Mouse (Mus musculus) CH12.LX (cell line): ENCODE data around the gene Wdr26. TPM values are rescaled to one million over a fixed set of nuclear protein-coding genes. Genes with fewer than 3 reads are reported as not detected.

Experiments
- DNase-seq: peaks from one replicate; pipeline ENCODE4 v3.0.0-alpha.2; 2013; ENCODE audit errors: extremely low read depth
- H3K27ac ChIP-seq: 2 replicates; pipeline ENCODE4 v1.5.1; 2012; ENCODE audit warnings: low read depth, mild to moderate bottlenecking, control low read depth, moderate library complexity; ENCODE audit not compliant: insufficient read depth
- H3K27me3 ChIP-seq: replicated peaks from 2 replicates; pipeline ENCODE3; 2012; ENCODE audit warnings: inconsistent platforms
- H3K36me3 ChIP-seq, 2 experiments: replicated peaks in 1 of 2; 2 replicates each; pipeline versions ENCODE3 to v1.6.1; 2012; ENCODE audit warnings: inconsistent platforms in 1 of 2, low read length in 1 of 2, mild to moderate bottlenecking in 1 of 2, mixed read lengths in 1 of 2, moderate library complexity in 1 of 2; ENCODE audit not compliant: control insufficient read depth in 1 of 2, insufficient read depth in 1 of 2
- H3K4me1 ChIP-seq, 2 experiments: 2 replicates each; pipeline ENCODE4 v1.6.1; 2012; ENCODE audit warnings: inconsistent platforms in 1 of 2, moderate library complexity in 1 of 2; ENCODE audit not compliant: insufficient read depth in 2 of 2, control insufficient read depth in 1 of 2
- H3K4me2 ChIP-seq: 2 replicates; pipeline ENCODE4 v1.6.1; 2012; ENCODE audit warnings: low read depth, mild to moderate bottlenecking, control low read depth; ENCODE audit not compliant: poor library complexity, insufficient read depth, severe bottlenecking
- H3K4me3 ChIP-seq, 3 experiments: fragments of 150-350 bp in 1 of 3; sonication (generic) in 1 of 3; replicated peaks in 1 of 3; 2 replicates each; pipeline versions ENCODE3 to v1.5.1; 2011 to 2012; ENCODE audit warnings: low read depth in 2 of 3, low read length in 2 of 3, mild to moderate bottlenecking in 2 of 3, moderate library complexity in 2 of 3, control low read depth in 1 of 3, improper control_type of control experiment in 1 of 3, inconsistent platforms in 1 of 3, mixed read lengths in 1 of 3; ENCODE audit not compliant: poor library complexity in 1 of 3
- H3K79me2 ChIP-seq: replicated peaks from 2 replicates; pipeline ENCODE4 v1.6.1; 2012; ENCODE audit warnings: mild to moderate bottlenecking, moderate library complexity; ENCODE audit not compliant: control insufficient read depth, poor library complexity, insufficient read depth, severe bottlenecking; ENCODE audit errors: extremely low read depth
- H3K9ac ChIP-seq: 2 replicates; pipeline ENCODE4 v1.6.1; 2012; ENCODE audit warnings: low read depth, mild to moderate bottlenecking, control low read depth, moderate library complexity; ENCODE audit not compliant: insufficient read depth
- H3K9me3 ChIP-seq: replicated peaks from 2 replicates; pipeline ENCODE3; 2012; ENCODE audit warnings: low read length, inconsistent platforms, mixed read lengths
- BHLHE40 ChIP-seq: IDR thresholded peaks from 2 replicates; pipeline ENCODE4 v1.6.1; 2011; ENCODE audit warnings: mild to moderate bottlenecking, low read depth, low read length, improper control_type of control experiment
- CHD1 ChIP-seq: IDR thresholded peaks from 2 replicates; pipeline ENCODE4 v1.6.1; 2012; ENCODE audit warnings: low read depth, low read length, improper control_type of control experiment, inconsistent platforms
- CHD2 ChIP-seq: IDR thresholded peaks from 2 replicates; pipeline ENCODE4 v1.6.1; 2011; ENCODE audit warnings: low read length, improper control_type of control experiment
- CTCF ChIP-seq, 2 experiments: IDR thresholded peaks in 1 of 2; conservative IDR thresholded peaks in 1 of 2; 2 replicates each; pipeline ENCODE4 v1.5.1; 2011 to 2012; ENCODE audit warnings: low read depth in 2 of 2, low read length in 2 of 2, improper control_type of control experiment in 1 of 2, inconsistent platforms in 1 of 2, mild to moderate bottlenecking in 1 of 2, moderate library complexity in 1 of 2
- ELF1 ChIP-seq: IDR thresholded peaks from 2 replicates; pipeline ENCODE4 v1.6.1; 2014; ENCODE audit warnings: low read depth, mild to moderate bottlenecking, inconsistent platforms, low read length, improper control_type of control experiment
- ETS1 ChIP-seq: conservative IDR thresholded peaks from 2 replicates; pipeline ENCODE4 v1.6.1; 2012; ENCODE audit warnings: low read depth, mild to moderate bottlenecking, inconsistent platforms, low read length, improper control_type of control experiment, moderate library complexity
- IRF4 ChIP-seq: IDR thresholded peaks from 2 replicates; pipeline ENCODE4 v1.6.1; 2014; ENCODE audit warnings: low read depth, mild to moderate bottlenecking, inconsistent platforms, low read length, improper control_type of control experiment
- JUN ChIP-seq: IDR thresholded peaks from 2 replicates; pipeline ENCODE4 v1.6.1; 2011; ENCODE audit warnings: low read depth, mild to moderate bottlenecking, low read length, improper control_type of control experiment, moderate library complexity; ENCODE audit not compliant: insufficient read depth
- JUND ChIP-seq: conservative IDR thresholded peaks from 2 replicates; pipeline ENCODE4 v1.6.1; 2011; ENCODE audit warnings: low read depth, low read length, improper control_type of control experiment
- MAZ ChIP-seq: IDR thresholded peaks from 2 replicates; pipeline ENCODE4 v1.6.1; 2012; ENCODE audit warnings: low read depth, mild to moderate bottlenecking, inconsistent platforms, low read length, improper control_type of control experiment, moderate library complexity
- MEF2A ChIP-seq: IDR thresholded peaks from 2 replicates; pipeline ENCODE4 v1.6.1; 2014; ENCODE audit warnings: low read depth, mild to moderate bottlenecking, inconsistent platforms, low read length, improper control_type of control experiment, borderline replicate concordance
- MYC ChIP-seq: IDR thresholded peaks from 2 replicates; pipeline ENCODE4 v1.6.1; 2011; ENCODE audit warnings: low read depth, mild to moderate bottlenecking, improper control_type of control experiment, low read length
- NELFE ChIP-seq: IDR thresholded peaks from 2 replicates; pipeline ENCODE4 v1.6.1; 2011; ENCODE audit warnings: low read depth, low read length, improper control_type of control experiment
- NRF1 ChIP-seq: IDR thresholded peaks from 2 replicates; pipeline ENCODE4 v1.6.1; 2014; ENCODE audit warnings: low read depth, mild to moderate bottlenecking, inconsistent platforms, low read length, improper control_type of control experiment, moderate library complexity
- POLR2A ChIP-seq: IDR thresholded peaks from 2 replicates; pipeline ENCODE4 v1.6.1; 2011; ENCODE audit warnings: low read depth, mild to moderate bottlenecking, improper control_type of control experiment, low read length
- POLR2AphosphoS2 ChIP-seq: IDR thresholded peaks from 2 replicates; pipeline ENCODE4 v1.6.1; 2011; ENCODE audit warnings: low read depth, low read length, improper control_type of control experiment
- RAD21 ChIP-seq: IDR thresholded peaks from 2 replicates; pipeline ENCODE4 v1.6.1; 2011; ENCODE audit warnings: low read depth, mild to moderate bottlenecking, low read length, improper control_type of control experiment, moderate library complexity
- RCOR1 ChIP-seq: conservative IDR thresholded peaks from 2 replicates; pipeline ENCODE4 v1.6.1; 2012; ENCODE audit warnings: low read depth, mild to moderate bottlenecking, inconsistent platforms, low read length, improper control_type of control experiment
- SIN3A ChIP-seq: IDR thresholded peaks from 2 replicates; pipeline ENCODE4 v1.6.1; 2012; ENCODE audit warnings: low read length, improper control_type of control experiment, inconsistent platforms
- SMC3 ChIP-seq: IDR thresholded peaks from 2 replicates; pipeline ENCODE4 v1.6.1; 2011; ENCODE audit warnings: low read depth, low read length, improper control_type of control experiment
- TBP ChIP-seq: conservative IDR thresholded peaks from 2 replicates; pipeline ENCODE4 v1.6.1; 2011; ENCODE audit warnings: low read depth, low read length, improper control_type of control experiment
- TCF12 ChIP-seq: IDR thresholded peaks from 2 replicates; pipeline ENCODE4 v1.6.1; 2014; ENCODE audit warnings: low read depth, mild to moderate bottlenecking, inconsistent platforms, low read length, improper control_type of control experiment
- UBTF ChIP-seq: IDR thresholded peaks from 2 replicates; pipeline ENCODE4 v1.6.1; 2012; ENCODE audit warnings: low read depth, mild to moderate bottlenecking, inconsistent platforms, low read length, improper control_type of control experiment, moderate library complexity
- USF1 ChIP-seq: IDR thresholded peaks from 2 replicates; pipeline ENCODE4 v1.6.1; 2014; ENCODE audit warnings: low read depth, mild to moderate bottlenecking, inconsistent platforms, low read length, improper control_type of control experiment
- ZC3H11A ChIP-seq: IDR thresholded peaks from 2 replicates; pipeline ENCODE4 v1.6.1; 2012; ENCODE audit warnings: low read depth, mild to moderate bottlenecking, inconsistent platforms, low read length, improper control_type of control experiment
- ZMIZ1 ChIP-seq: IDR thresholded peaks from 2 replicates; pipeline ENCODE4 v1.6.1; 2012; ENCODE audit warnings: low read depth, mild to moderate bottlenecking, inconsistent platforms, low read length, improper control_type of control experiment
- ZNF384 ChIP-seq: IDR thresholded peaks from 2 replicates; pipeline ENCODE4 v1.6.1; 2012; ENCODE audit warnings: low read depth, low read length, improper control_type of control experiment, inconsistent platforms
- dilution Hi-C: fragments of 300-500 bp; cut with MboI; formaldehyde crosslinking; loops from 2 replicates; pipeline ENCODE4 v1.14.3; 2020; ENCODE audit warnings: low sequenced_read_pairs; ENCODE audit not compliant: extremely low pct_unique_long_range_greater_than_20kb, extremely low pct_ligation_motif_present
- in situ Hi-C: fragments of 300-500 bp; cut with MboI; formaldehyde crosslinking; loops from 3 replicates; pipeline ENCODE4 v1.14.3; 2019; ENCODE audit warnings: low sequenced_read_pairs, low pct_ligation_motif_present, low pct_unique_long_range_greater_than_20kb, mixed read lengths
- polyA plus RNA-seq: library from polyadenylated mRNA; unstranded; fragments of >175 nt; gene quantifications from 2 replicates; pipeline ENCODE4 v1.2.1, GENCODE M21; 2012; ENCODE audit warnings: low read depth; ENCODE audit not compliant: insufficient read length
- total RNA-seq, 2 experiments: library from RNA; depleted of rRNA; stranded (reverse); fragments of 300-350 nt in 1 of 2; fragments of >200 nt in 1 of 2; gene quantifications; 2 replicates each; pipeline ENCODE4 v1.2.3; 2012 to 2014

Gene Wdr26
- total and polyA plus RNA-seq, 3 experiments = 32.4 to 65.0 (median 34.2) TPM

GRCm38 (mm10) chr1:181143950-181144836, 67.6 kb downstream of the Wdr26 start, which contains the start of the genes Nvl and Cnih4 (continued):
- TF ChIP-seq POLR2AphosphoS2 (0 out of 2 replicates have a peak, but pooled peaks have one; percentile 43), ZC3H11A (no peak), CHD1 (peak; percentile 94; the same call in 1 of the 2 replicates), ZMIZ1 (peak; percentile 60; the same call in 1 of the 2 replicates), USF1 (no peak), CTCF (conservative IDR thresholded peaks at IDR 0.05 in 1 of 2, IDR thresholded peaks at IDR 0.05 in 1 of 2; ENCODE audit: low read depth in 2 of 2, low read length in 2 of 2) (no peak), ETS1 (peak; percentile 35; the same call in 1 of the 2 replicates), CHD2 (peak; percentile 24; the same call in 1 of the 2 replicates), NRF1 (peak; percentile 83)

GRCm38 (mm10) chr1:181143609-181143949, 68.2 kb downstream of the Wdr26 start:
- peaks cover 53% of the 10 kb centered on the region for H3K79me2 ChIP-seq
- dilution Hi-C loops = no loop called here
- H3K4me3 ChIP-seq = peak overlapping the region; percentile 81 to 99 (median 86)
- H3K27me3 ChIP-seq = no peaks in the 10 kb centered on the region
- no peaks in the 10 kb centered on the region for H3K9me3 ChIP-seq
- in situ Hi-C loops = no loop called here
- H3K9ac ChIP-seq = peak overlapping the region; percentile 84
- H3K4me1 ChIP-seq = peaks cover 13 to 69% of the 10 kb centered on the region in 2 experiments
- DNase-seq = no peak
- H3K4me2 ChIP-seq = peak overlapping the region; percentile 93; the same call in 1 of the 2 replicates
- no peak for TF ChIP-seq CHD1
- TF ChIP-seq, all 38 proteins: peak for 0
- Histone ChIP-seq H3K36me3 (peaks cover 13 to 22% of the 10 kb centered on the region in 2 experiments), H3K27ac (peak overlapping the region; percentile 61)

GRCm38 (mm10) chr1:181138730-181139129, 73.1 kb downstream of the Wdr26 start:
- Histone ChIP-seq H3K27me3 (no peaks in the 10 kb centered on the region), H3K27ac (peak overlapping the region; percentile 71), H3K36me3 (peaks cover 42 to 59% of the 10 kb centered on the region in 2 experiments), H3K79me2 (peaks cover 44% of the 10 kb centered on the region), H3K9ac (peak overlapping the region; percentile 24; the same call in 1 of the 2 replicates), H3K4me3 (no peak overlapping the region), H3K4me2 (peak overlapping the region; percentile 21; the same call in 1 of the 2 replicates), H3K4me1 (peaks cover 7 to 51% of the 10 kb centered on the region in 2 experiments), H3K9me3 (no peaks in the 10 kb centered on the region)
- DNase-seq = peak; percentile 90
- in situ Hi-C loops = no loop called here
- dilution Hi-C loops = no loop called here
- no peak for TF ChIP-seq CTCF (conservative IDR thresholded peaks at IDR 0.05 in 1 of 2, IDR thresholded peaks at IDR 0.05 in 1 of 2; ENCODE audit: low read depth in 2 of 2, low read length in 2 of 2)
- TF ChIP-seq UBTF = no peak
- TF ChIP-seq RAD21 = no peak
- no peak for TF ChIP-seq NELFE
- peak; percentile 91 for TF ChIP-seq ZNF384
- TF ChIP-seq SMC3 = no peak
- peak; percentile 76 for TF ChIP-seq TCF12
- 0 out of 2 replicates have a peak, but pooled peaks have one; percentile 33 for TF ChIP-seq SIN3A
- TF ChIP-seq MAZ = no peak
- peak; percentile 98 for TF ChIP-seq JUND
- TF ChIP-seq TBP = peak; percentile 85
- peak; percentile 75 for TF ChIP-seq BHLHE40
- TF ChIP-seq ETS1 = peak; percentile 93
- no peak for TF ChIP-seq USF1
- TF ChIP-seq POLR2A = peak; percentile 58
- peak; percentile 65; the same call in 1 of the 2 replicates for TF ChIP-seq MEF2A
- peak; percentile 95 for TF ChIP-seq MYC
- TF ChIP-seq IRF4 = peak; percentile 99
- no peak for TF ChIP-seq ZC3H11A
- TF ChIP-seq ELF1 = peak; percentile 65
- TF ChIP-seq RCOR1 = no peak
- TF ChIP-seq JUN = peak; percentile 95
